Mouse (Mus musculus) cerebellum, adult 11 months (tissue): ENCODE data around the gene Ezh2.
"Not testable (repeated sequence)": the region's sequence is repeated elsewhere in the genome, so short reads cannot be mapped to it uniquely, and the experiment has no call there.

Experiments
- DNase-seq: peaks from one replicate; pipeline ENCODE4 v3.0.0; 2022

The Ezh2 gene

GRCm38 (mm10) chr6:47594926-47595623 is at the start of gene Ezh2:
TSS of gene Ezh2 (minus strand) at chr6:47595341.
- peak; percentile 97 for DNase-seq

GRCm38 (mm10) chr6:47636527-47637076 is 41.5 kb upstream of the Ezh2 start:
- DNase-seq, result no peak

- no peak for DNase-seq
Measured at GRCm38 (mm10) chr6:47635995-47636526, 40.9 kb upstream of the Ezh2 start.

GRCm38 (mm10) chr6:47635207-47635994 is 40.3 kb upstream of the Ezh2 start:
- no peak for DNase-seq

GRCm38 (mm10) chr6:47633467-47633866 is 38.3 kb upstream of the Ezh2 start:
- no peak for DNase-seq

- not testable (repeated sequence) for DNase-seq
Measured at GRCm38 (mm10) chr6:47630061-47630460, 34.9 kb upstream of the Ezh2 start.

GRCm38 (mm10) chr6:47627978-47628377 is 32.8 kb upstream of the Ezh2 start:
- no peak for DNase-seq

- not testable (repeated sequence) for DNase-seq
Measured at GRCm38 (mm10) chr6:47626976-47627375, 31.8 kb upstream of the Ezh2 start.

GRCm38 (mm10) chr6:47621039-47621438 is 25.9 kb upstream of the Ezh2 start:
- DNase-seq, result no peak

GRCm38 (mm10) chr6:47608306-47608705 is 13.2 kb upstream of the Ezh2 start:
- DNase-seq, result not testable (repeated sequence)

- no peak for DNase-seq
Measured at GRCm38 (mm10) chr6:47601931-47602330, 6.8 kb upstream of the Ezh2 start.

- no peak for DNase-seq
Measured at GRCm38 (mm10) chr6:47595696-47596095, 555 bp upstream of the Ezh2 start.

- peak; percentile 61 for DNase-seq
Measured at GRCm38 (mm10) chr6:47594141-47594835, 853 bp downstream of the Ezh2 start.

GRCm38 (mm10) chr6:47593590-47593989 is 1.6 kb downstream of the Ezh2 start:
- DNase-seq, result no peak

- not testable (repeated sequence) for DNase-seq
Measured at GRCm38 (mm10) chr6:47587332-47587731, 7.8 kb downstream of the Ezh2 start.

GRCm38 (mm10) chr6:47572887-47573286 is 22.3 kb downstream of the Ezh2 start:
- DNase-seq, result no peak

- DNase-seq, result no peak
Measured at GRCm38 (mm10) chr6:47565326-47566035, 29.7 kb downstream of the Ezh2 start.

- DNase-seq, result no peak
Measured at GRCm38 (mm10) chr6:47561426-47561825, 33.7 kb downstream of the Ezh2 start.

GRCm38 (mm10) chr6:47560846-47561245 is 34.3 kb downstream of the Ezh2 start:
- DNase-seq, result no peak

- no peak for DNase-seq
Measured at GRCm38 (mm10) chr6:47560407-47560806, 34.7 kb downstream of the Ezh2 start.

- DNase-seq, result no peak
Measured at GRCm38 (mm10) chr6:47559287-47559686, 35.9 kb downstream of the Ezh2 start.

GRCm38 (mm10) chr6:47552280-47552679 is 42.9 kb downstream of the Ezh2 start:
- DNase-seq, result no peak
